ENCODE assay signal across 27 mouse cellular contexts in genomic region chr17:12092901-12093564, GRCm38 (mm10). TPM values are rescaled to one million over a fixed set of nuclear protein-coding genes. Genes with fewer than 3 reads are reported as not detected.
DNase-seq lines count a peak whose midpoint lies in the region; ATAC-seq and TF ChIP-seq lines count a peak whose summit lies in the region.
"Had no signal": no experiment of that assay in that cellular context is flagged by ENCODE, and none has a peak within 500 bp of the region (broad histone marks: within the 10 kb centered on the region; RNA-seq: fewer than 3 reads in every experiment).

No protein-coding gene starts in this region.

- peak; percentile 84 for DNase-seq in heart, adult 11 months
- DNase-seq in left cerebral cortex, postnatal 4 days, result peak; percentile 76
- no peak for DNase-seq in left cerebral cortex, adult 2 months (ENCODE audit: extremely low spot score in 1 of 2, low spot score in 2 of 2)
- peak; percentile 24 for DNase-seq in cerebellum, adult 9-10 months
- peak; percentile 41 to 51 for DNase-seq in cerebellum, postnatal 25 days
- no peak for DNase-seq in forebrain, embryonic 14.5 days (ENCODE audit: low spot score)
- DNase-seq: adrenal gland, adult 2 months; gastrocnemius, postnatal 10 days; heart, postnatal 4 days; kidney, adult 9 months; kidney, postnatal 10 days; layer of hippocampus, postnatal 36 days; liver; lung, embryonic 14.5 days; lung, postnatal 14 days; right cerebral cortex, postnatal 4 days; thymus, adult 18-20 months; thymus, postnatal 25 days had no signal

- no peak overlapping the region for H3K9ac ChIP-seq in heart, embryonic 11.5 days (ENCODE audit: low read depth, low read length)
- no peak overlapping the region for H3K9ac ChIP-seq in forebrain, embryonic 14.5 days (ENCODE audit: low read length)
- H3K9ac ChIP-seq: heart, embryonic 12.5 days; liver, embryonic 14.5 days; lung, embryonic 14.5 days; neural tube, embryonic 13.5 days had no signal

- no peaks in the 10 kb centered on the region for H3K4me1 ChIP-seq in heart, embryonic 11.5 days (ENCODE audit: control insufficient read depth, insufficient read depth, low read length)
- H3K4me1 ChIP-seq in forebrain, embryonic 14.5 days (ENCODE audit: control insufficient read depth, insufficient read depth, low read length), result no peaks in the 10 kb centered on the region
- H3K4me1 ChIP-seq: heart, embryonic 12.5 days had no signal

- H3K27ac ChIP-seq in heart, embryonic 11.5 days (ENCODE audit: low read depth, low read length), result no peak overlapping the region
- H3K27ac ChIP-seq in left cerebral cortex, adult 2 months, result no peak overlapping the region
- H3K27ac ChIP-seq in forebrain, embryonic 14.5 days (ENCODE audit: low read depth, low read length), result no peak overlapping the region
- H3K27ac ChIP-seq: liver, embryonic 14.5 days; neural tube, embryonic 13.5 days; stomach, postnatal 0 days had no signal

- TF ChIP-seq CTCF in left cerebral cortex, adult 2 months (IDR thresholded peaks at IDR 0.05), result no peak

- H3K9me3 ChIP-seq in heart, embryonic 11.5 days (replicated peaks; ENCODE audit: control insufficient read depth, low read length), result no peaks in the 10 kb centered on the region
- no peaks in the 10 kb centered on the region for H3K9me3 ChIP-seq in forebrain, embryonic 14.5 days (replicated peaks; ENCODE audit: control insufficient read depth, low read length)
- H3K9me3 ChIP-seq: heart, embryonic 12.5 days; neural tube, embryonic 13.5 days had no signal

- H3K4me3 ChIP-seq in heart, embryonic 11.5 days (ENCODE audit: low read depth, low read length), result no peak overlapping the region
- H3K4me3 ChIP-seq in left cerebral cortex, adult 2 months, result no peak overlapping the region
- H3K4me3 ChIP-seq in forebrain, embryonic 14.5 days (ENCODE audit: low read depth, low read length), result no peak overlapping the region
- H3K4me3 ChIP-seq: erythroblast, embryonic 14.5 days; heart, embryonic 12.5 days; neural tube, embryonic 13.5 days had no signal

- WGBS in heart, embryonic 11.5 days (ENCODE audit: insufficient replicate concordance), result 82% methylated on average over 6 of the region's 6 CpGs
- WGBS in forebrain, embryonic 14.5 days, result 69% methylated on average over 6 of the region's 6 CpGs

- no peaks in the 10 kb centered on the region for H3K36me3 ChIP-seq in heart, embryonic 11.5 days (ENCODE audit: control insufficient read depth, insufficient read depth, low read length)
- H3K36me3 ChIP-seq in forebrain, embryonic 14.5 days (ENCODE audit: control insufficient read depth, insufficient read depth, low read length), result no peaks in the 10 kb centered on the region
- H3K36me3 ChIP-seq: heart, embryonic 12.5 days; neural tube, embryonic 13.5 days had no signal

- ATAC-seq in heart, embryonic 11.5 days (replicated peaks; ENCODE audit: insufficient number of reproducible peaks, low FRiP score, low TSS enrichment), result no peak
- ATAC-seq in forebrain, embryonic 14.5 days, result no peak
- ATAC-seq: activated CD4-positive, CD25-positive, alpha-beta regulatory T cell, adult 4 months; CD4-positive, CD25-positive, alpha-beta regulatory T cell, adult 4 months; intestine, postnatal 0 days had no signal

- no peaks in the 10 kb centered on the region for H3K27me3 ChIP-seq in heart, embryonic 11.5 days (ENCODE audit: control insufficient read depth, insufficient read depth, low read length)
- no peaks in the 10 kb centered on the region for H3K27me3 ChIP-seq in forebrain, embryonic 14.5 days (replicated peaks; ENCODE audit: control insufficient read depth, insufficient read depth, low read length)
- H3K27me3 ChIP-seq: heart, embryonic 12.5 days; neural tube, embryonic 13.5 days had no signal

- no peak overlapping the region for H3K4me2 ChIP-seq in heart, embryonic 11.5 days
- H3K4me2 ChIP-seq in forebrain, embryonic 14.5 days (ENCODE audit: low read length), result no peak overlapping the region
- H3K4me2 ChIP-seq: heart, embryonic 12.5 days; lung, embryonic 14.5 days; neural tube, embryonic 13.5 days had no signal

- intact Hi-C loops in left cerebral cortex, postnatal 4 days (cut with DNase I), result no loop called here
- intact Hi-C loops in left cerebral cortex, adult 2 months (cut with DNase I), result loop anchor here (5.0 kb wide), 1 partner anchor 36 kb away; no protein-coding TSS in a partner anchor

RNA-seq across cellular contexts. Expression of gene Agpat4, which starts 25.5 kb away (rescaled TPM):
- polyA plus RNA-seq in heart, embryonic 11.5 days (2014; fragmentation: Nextera tagmentation; extraction: Ambion mirVana), result 17.8 and 21.0 TPM in 2 replicates
- total RNA-seq in left cerebral cortex, postnatal 4 days (2021), result 10 to 100 TPM; 52.7 to 58.4 TPM
- 10 to 100 TPM; 55.8 to 59.3 TPM for total RNA-seq in left cerebral cortex, adult 2 months (2021)
- 16.1 and 25.5 TPM in 2 replicates for polyA plus RNA-seq in forebrain, embryonic 14.5 days (2014; fragmentation: Nextera tagmentation; extraction: Ambion mirVana)

Comparison
In these comparisons a context has a peak if more than half of its experiments do, and no peak if none do; other contexts are left out.
1. DNase-seq: peak in heart, adult 11 months (single experiment), left cerebral cortex, postnatal 4 days (single experiment), cerebellum, adult 9-10 months (single experiment) and cerebellum, postnatal 25 days (2 of 2); none in left cerebral cortex, adult 2 months (0 of 2) and forebrain, embryonic 14.5 days (single experiment).